Mouse (Mus musculus): ENCODE data around the gene Gns.

Gene Gns

GRCm38 (mm10) chr10:121403104-121403503 is 38.2 kb downstream of the Gns start:
- no peak for DNase-seq (ENCODE audit: low spot score)

GRCm38 (mm10) chr10:121403946-121404345 is 39.1 kb downstream of the Gns start:
- no peak for DNase-seq (ENCODE audit: low spot score)

- peak; percentile 68 for DNase-seq (ENCODE audit: low spot score)
Observed at GRCm38 (mm10) chr10:121409717-121410116, 44.8 kb downstream of the Gns start.

- DNase-seq (ENCODE audit: low spot score) = no peak
Observed at GRCm38 (mm10) chr10:121411721-121412455, 47.0 kb downstream of the Gns start.

- no peak for DNase-seq (ENCODE audit: low spot score)
Observed at GRCm38 (mm10) chr10:121412824-121413223, 47.9 kb downstream of the Gns start.

GRCm38 (mm10) chr10:121414127-121414526 is 49.2 kb downstream of the Gns start:
- DNase-seq (ENCODE audit: low spot score) = no peak

DNA sequence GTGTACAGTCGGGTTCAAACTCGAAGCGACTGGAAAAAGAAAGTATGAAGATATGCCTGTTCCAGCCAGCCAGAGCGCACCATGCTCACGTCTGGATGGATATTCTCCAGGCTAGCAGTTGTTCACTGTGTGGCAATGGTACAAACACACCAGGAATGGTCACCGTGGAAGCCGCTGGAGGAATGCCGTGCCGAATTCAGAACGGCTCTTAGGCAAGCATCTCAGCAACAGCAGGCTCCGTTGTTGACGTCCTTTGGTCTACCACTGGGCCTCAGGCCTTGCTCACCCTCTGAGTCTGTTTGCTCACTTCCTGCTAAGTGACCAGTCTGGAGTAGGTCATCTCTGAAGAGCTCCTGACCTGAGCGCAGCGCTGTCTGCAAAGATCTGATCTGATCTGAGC is 53.9 kb downstream of the Gns start:
- DNase-seq (ENCODE audit: low spot score) = no peak

- DNase-seq (ENCODE audit: low spot score) = peak; percentile 20
Observed at GRCm38 (mm10) chr10:121419640-121420470, 55.0 kb downstream of the Gns start.

DNA sequence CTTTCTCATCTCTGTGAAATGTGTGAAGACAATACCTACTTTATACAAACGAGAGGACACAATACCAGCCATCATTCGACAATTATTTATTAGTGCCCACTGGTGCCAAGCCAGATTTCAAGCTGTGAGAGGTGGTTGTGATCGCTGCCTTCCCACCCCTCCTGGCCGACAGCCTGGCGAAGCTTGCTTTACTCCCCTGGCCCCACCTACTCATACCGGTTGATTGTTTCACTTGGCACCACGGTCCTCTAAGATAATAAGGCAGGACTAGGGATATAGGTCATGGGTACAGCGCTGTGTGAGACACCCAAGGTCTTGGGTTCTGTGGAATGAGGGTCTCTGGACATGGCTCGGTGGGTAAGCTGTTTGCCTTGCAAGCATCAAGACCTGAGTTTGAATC is 56.1 kb downstream of the Gns start:
- no peak for DNase-seq (ENCODE audit: low spot score)

DNA sequence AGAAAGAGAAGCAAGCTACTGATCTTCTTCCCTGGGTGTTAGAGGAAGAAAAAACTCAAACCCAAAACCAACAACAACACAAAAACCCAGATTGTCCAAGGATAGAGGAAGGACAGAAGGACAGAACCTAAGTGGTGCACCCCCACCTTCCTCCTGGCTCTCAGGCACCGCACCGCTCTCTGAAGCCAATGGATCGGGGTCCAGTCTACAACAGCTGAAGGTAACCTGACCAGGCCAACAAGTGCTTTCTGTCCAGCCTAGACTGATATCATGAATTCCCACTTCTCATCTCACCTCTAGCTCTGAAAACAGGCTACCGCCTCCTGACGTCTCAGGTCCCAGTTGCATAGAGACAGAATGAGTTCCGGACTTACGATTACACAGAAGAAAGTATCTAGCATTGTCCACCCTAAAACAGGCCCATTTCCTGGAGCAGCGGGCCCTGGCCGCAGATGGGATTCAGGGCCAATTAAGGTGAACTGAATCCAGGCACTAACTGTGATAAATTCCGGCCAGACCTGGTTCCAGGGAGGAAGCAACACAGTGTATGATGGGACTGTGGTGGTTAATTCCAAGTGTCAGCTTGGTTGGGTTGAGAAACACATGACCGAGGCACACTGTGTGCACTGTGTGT is 56.9 kb downstream of the Gns start:
- DNase-seq (ENCODE audit: low spot score) = no peak

DNA sequence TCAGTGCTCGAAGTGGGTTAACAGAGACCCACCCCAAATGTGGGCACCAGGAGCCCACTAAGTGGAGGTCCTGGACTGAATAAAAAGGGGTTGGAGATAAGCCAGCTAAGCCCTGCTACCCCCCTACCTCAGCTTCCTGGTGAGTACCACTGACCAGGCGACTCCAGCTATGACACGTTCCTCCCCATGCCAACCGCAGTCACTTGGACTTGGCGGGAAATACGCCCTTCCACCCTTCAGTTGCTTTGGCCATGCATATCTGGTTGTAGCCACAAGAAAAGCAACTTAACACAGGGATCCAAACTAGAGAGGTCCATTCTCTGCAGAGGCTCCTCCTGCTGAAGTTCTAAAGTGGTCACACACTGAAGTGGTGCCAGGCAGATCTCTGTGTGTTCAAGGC is 57.4 kb downstream of the Gns start:
- DNase-seq (ENCODE audit: low spot score) = no peak

DNA sequence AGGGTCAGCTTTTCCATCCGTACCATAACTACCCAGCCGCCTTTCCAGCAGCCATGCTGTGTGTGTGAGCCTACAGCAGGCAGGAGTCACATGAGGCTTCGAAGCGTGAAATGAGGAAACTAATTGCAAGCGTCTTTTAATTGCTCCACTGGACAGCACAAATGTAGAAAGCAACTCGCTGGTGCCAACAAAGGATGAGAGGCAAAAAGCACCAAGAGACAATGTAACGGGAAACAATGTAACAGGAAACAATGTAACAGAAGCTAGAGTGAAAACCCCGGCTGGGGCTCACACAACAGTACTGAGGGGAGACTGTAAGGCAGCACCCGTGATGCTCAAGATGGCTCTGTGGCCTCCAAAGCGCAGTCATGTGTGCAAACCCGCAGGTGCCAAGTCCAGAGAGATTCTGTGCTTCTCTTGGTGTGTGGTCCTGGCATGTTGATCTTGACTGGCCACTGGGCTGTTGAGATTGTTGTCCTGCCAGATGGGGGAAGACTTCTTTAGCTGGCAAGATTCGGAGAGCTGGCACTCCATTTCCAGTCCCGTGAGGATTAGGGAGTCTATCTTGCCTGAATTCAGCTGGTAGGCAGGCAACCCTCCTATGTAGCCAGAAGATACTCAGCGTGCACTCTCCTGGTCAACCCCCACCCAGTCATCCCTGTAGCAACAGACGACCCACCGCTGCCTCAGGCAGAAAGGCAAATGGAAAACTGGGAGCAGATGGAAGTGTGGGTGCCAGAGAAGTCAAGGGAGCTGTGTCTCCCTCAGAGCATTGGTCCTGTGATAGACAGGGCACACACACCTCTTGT is 58.9 kb downstream of the Gns start:
- no peak for DNase-seq (ENCODE audit: low spot score)

- no peak for DNase-seq (ENCODE audit: low spot score)
Observed at GRCm38 (mm10) chr10:121424455-121424854, 59.6 kb downstream of the Gns start.

GRCm38 (mm10) chr10:121425079-121425478 is 60.2 kb downstream of the Gns start:
- DNase-seq (ENCODE audit: low spot score) = no peak

DNA sequence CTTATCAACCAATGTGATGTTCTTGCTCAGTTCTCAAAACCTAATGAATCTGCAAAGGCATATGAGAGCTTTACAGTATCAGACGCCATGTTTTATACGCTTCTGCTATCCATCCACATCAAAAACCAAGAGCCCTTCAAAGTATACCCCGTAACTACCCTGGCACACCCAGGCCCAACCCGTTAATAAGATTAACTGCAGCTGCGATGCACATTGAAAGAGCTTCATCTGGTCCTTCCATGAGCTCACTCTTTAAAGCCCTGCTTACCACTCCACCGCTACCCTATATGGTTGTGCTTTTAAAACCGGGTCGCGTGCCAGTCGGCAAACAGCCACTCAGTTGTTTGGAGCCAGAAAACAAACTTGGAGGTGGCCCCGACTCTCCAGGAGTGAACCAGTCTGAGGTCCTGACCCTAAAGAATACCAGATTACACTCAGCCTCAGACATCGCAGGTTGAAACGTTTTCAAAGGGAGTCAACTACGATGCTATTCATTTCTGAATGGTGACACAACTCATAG is 60.7 kb downstream of the Gns start:
- no peak for DNase-seq (ENCODE audit: low spot score)

DNA sequence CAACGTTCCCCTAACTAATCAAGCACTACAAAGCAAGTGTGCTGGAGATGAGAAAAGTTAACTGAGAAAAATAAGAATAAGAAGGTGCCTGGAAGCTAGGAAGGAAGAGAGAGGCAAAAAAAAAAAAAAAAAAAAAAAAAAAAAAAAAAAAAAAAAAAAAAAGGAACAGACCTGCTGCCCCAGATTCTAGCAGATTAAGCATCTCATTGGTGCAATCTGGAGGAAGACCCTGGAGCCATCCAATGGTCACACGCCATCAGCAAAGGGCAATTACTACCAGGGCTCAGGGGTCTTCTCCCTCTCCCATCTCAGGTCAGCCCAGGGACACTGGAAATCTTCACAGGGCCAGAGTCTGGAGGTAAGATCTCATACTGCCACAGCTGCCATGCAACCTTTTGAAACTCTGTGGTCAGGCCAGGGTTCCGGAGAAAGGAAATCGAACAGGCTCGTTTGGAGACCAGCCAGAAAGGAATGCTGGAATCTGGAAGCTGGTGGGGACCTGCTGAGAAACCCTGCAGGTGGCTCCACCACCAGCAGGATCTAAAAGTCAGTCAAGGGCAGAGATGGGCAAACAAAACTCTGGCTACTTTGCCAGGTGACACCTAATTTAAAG is 61.7 kb downstream of the Gns start:
- DNase-seq (ENCODE audit: low spot score) = no peak

DNA sequence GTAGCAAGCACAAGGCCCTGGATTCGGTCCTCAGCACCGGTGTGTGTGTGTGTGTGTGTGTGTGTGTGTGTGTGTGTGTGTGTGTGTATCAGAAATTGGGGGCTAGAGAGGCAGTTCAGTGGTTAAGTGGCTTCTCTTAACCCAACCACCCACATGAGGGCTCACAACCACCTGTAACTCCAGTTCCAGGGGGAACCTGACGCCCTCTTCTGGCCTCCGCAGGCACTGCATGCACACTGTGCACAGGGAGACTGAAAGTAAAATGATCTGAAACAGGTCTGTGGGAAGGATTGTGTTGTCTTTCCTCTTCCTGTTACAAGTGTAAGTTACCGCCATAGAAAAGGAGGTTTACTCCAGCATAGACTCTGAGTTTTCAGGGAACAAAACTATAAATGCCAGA is 62.2 kb downstream of the Gns start:
- peak; percentile 10 for DNase-seq (ENCODE audit: low spot score)

GRCm38 (mm10) chr10:121428011-121428711 is 63.3 kb downstream of the Gns start:
- no peak for DNase-seq (ENCODE audit: low spot score)

DNA sequence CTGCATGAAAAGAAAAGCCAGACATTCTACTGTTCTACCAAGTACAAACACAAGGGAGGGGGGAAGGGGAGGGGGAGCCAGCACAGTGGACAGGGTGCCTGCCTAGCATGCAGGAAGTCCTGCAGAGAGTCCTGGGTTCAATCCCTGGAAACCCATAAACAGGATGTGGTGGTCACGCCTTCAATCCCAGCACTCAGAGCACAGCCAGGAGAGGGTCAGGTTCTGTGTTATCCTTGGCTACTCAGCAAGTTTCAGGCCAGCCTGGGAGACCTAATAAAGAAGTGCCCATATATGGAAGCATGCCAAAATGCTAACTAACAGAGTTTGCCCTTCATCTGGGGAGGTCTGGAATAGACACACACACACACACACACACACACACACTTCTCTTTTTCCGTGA is 64.2 kb downstream of the Gns start:
- no peak for DNase-seq (ENCODE audit: low spot score)

DNA sequence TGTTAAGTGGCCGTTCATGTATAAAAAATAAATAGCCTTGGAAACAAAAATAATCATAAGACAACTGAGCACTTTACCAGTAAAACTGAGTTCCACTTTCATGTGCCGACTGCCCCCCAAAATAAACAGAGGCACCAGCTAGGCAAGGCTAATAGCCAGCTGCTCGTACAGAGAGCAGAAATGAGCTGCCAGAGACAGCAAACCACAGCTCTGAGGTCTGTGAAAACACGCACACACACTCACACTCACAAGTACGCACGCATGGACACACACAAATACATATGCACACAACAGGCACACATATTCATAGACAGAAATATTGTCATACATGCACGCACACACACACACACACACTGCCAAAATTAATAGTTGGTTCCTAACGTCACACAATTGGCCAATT is 64.7 kb downstream of the Gns start:
- no peak for DNase-seq (ENCODE audit: low spot score)

Measured in c-Kit-positive CD71-positive TER-119-positive erythroid progenitor cells, embryonic 14.5 days (primary cell).